Mouse (Mus musculus): Measurements from ENCODE around the gene Lgalsl. TPM values are rescaled to one million over a fixed set of nuclear protein-coding genes. Genes with fewer than 3 reads are reported as not detected.

Gene Lgalsl
- polyA plus RNA-seq (2012; rRNA removed; ENCODE audit: low replicate concordance), result 10.2 and 13.2 TPM in 2 replicates

GRCm38 (mm10) chr11:20830686-20831505 is at the start of gene Lgalsl:
Gene Lgalsl, minus strand, starts transcription at chr11:20831056.

Other genes with a start within 250 kb of the Lgalsl start
- gene Aftph, start 89.5 kb downstream of the Lgalsl start, polyA plus RNA-seq (2012; rRNA removed; ENCODE audit: low replicate concordance), result 25.9 and 44.7 TPM in 2 replicates

Measured in subcutaneous adipose tissue, adult 2 months (tissue).